Mouse (Mus musculus): ENCODE measurements at regions not wholly inside any gene's neighbourhood (a gene's known extent, or its start where the extent isn't known, plus 50 kb on each side); places are given as distances from the start of the nearest gene placed in this dataset.

GRCm38 (mm10) chr4:92311891-92312290 lies 120.3 kb upstream of the Gm12666 start:
- 61% methylated on average over 1 of the region's 1 CpGs for WGBS

GRCm38 (mm10) chr4:92265878-92266277 lies 74.3 kb upstream of the Gm12666 start:
- Histone ChIP-seq H3K9me3 (replicated peaks) (no peaks in the 10 kb centered on the region), H3K4me3 (no peak overlapping the region), H3K27me3 (no peaks in the 10 kb centered on the region), H3K27ac (no peak overlapping the region), H3K4me1 (no peaks in the 10 kb centered on the region), H3K36me3 (no peaks in the 10 kb centered on the region), H3K4me2 (replicated peaks) (no peak overlapping the region), H3K9ac (no peak overlapping the region)
- 85% methylated on average over 1 of the region's 1 CpGs for WGBS
- ATAC-seq (ENCODE audit: low FRiP score): no peak

More at GRCm38 (mm10) chr4:92311891-92312290, 120.3 kb upstream of the Gm12666 start:
- no peak overlapping the region for H3K4me3 ChIP-seq
- no peak overlapping the region for H3K27ac ChIP-seq
- H3K9ac ChIP-seq: no peak overlapping the region
- no peaks in the 10 kb centered on the region for H3K4me1 ChIP-seq
- H3K27me3 ChIP-seq: no peaks in the 10 kb centered on the region
- ATAC-seq (ENCODE audit: low FRiP score): no peak
- H3K36me3 ChIP-seq: no peaks in the 10 kb centered on the region
- H3K4me2 ChIP-seq (replicated peaks): no peak overlapping the region
- H3K9me3 ChIP-seq (replicated peaks): no peaks in the 10 kb centered on the region

DNA sequence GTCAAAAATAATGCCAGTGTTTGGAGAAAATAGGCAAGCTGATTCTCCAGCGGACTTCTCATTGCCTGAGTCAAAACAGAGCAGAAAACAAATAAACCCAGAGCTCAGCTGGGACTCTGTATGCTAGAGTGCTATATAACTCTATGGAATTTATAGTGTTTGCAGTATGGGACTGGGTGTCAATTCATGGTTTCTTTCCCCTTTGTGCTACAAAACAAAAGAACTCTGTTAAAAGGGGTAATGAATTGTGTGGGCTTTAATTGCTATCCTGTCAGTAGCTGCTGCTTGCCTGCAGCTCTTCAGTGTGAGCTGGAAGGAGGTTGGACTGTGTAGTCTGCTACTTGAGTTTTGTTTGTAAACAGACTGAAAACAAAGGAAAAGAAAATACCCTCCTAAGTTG lies 55.3 kb upstream of the Gm12666 start:
- WGBS: 33% methylated on average over 1 of the region's 1 CpGs
- no peak overlapping the region for H3K4me2 ChIP-seq (replicated peaks)
- H3K4me3 ChIP-seq: no peak overlapping the region
- no peaks in the 10 kb centered on the region for H3K36me3 ChIP-seq
- H3K9me3 ChIP-seq (replicated peaks): no peaks in the 10 kb centered on the region
- ATAC-seq (ENCODE audit: low FRiP score): peak; percentile 64; the same call in 1 of the 2 replicates
- H3K27me3 ChIP-seq: no peaks in the 10 kb centered on the region
- H3K9ac ChIP-seq: no peak overlapping the region
- H3K27ac ChIP-seq: no peak overlapping the region
- no peaks in the 10 kb centered on the region for H3K4me1 ChIP-seq

All from hindbrain, embryonic 12.5 days (tissue).